Mouse (Mus musculus) E14TG2a.4 (cell line): ENCODE measurements around the gene Timm8a2.

ENCODE experiments used
- CTCF ChIP-seq: conservative IDR thresholded peaks from 2 replicates; pipeline ENCODE4 v1.5.1; 2014; ENCODE audit warnings: low read length
- POU5F1 ChIP-seq: IDR thresholded peaks from 2 replicates; pipeline ENCODE4 v1.6.1; 2014; ENCODE audit warnings: low read length, borderline replicate concordance

DNA sequence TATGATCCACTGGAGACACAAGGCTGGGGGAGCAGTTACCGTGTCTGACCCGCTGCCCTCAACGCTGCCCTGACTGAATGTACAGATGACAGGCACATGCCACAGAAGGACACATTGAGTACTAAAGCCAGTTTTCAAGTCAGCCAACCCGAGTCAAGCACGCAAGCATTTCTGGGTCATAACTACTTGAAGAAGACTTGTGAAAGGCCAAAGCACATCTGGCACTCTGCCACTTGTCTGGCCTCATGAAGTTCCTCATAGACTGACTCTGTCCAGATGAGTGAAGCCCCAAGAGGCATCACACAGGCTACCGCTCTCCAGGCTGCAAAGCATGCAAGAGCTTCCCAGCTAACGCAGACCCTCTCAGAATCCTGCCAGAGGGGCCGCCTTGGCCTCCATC, 37.7 kb upstream of the Timm8a2 start:
- no peak for TF ChIP-seq CTCF
- TF ChIP-seq POU5F1: no peak
